Mouse (Mus musculus) ES-Bruce4 (cell line): ENCODE results near the gene Gfpt2. TPM values are rescaled to one million over a fixed set of nuclear protein-coding genes. Genes with fewer than 3 reads are reported as not detected.

ENCODE experiments used
- H3K27ac ChIP-seq: 2 replicates; pipeline ENCODE4 v1.5.1; 2012; ENCODE audit warnings: low read length, inconsistent platforms; ENCODE audit not compliant: insufficient read depth
- H3K27me3 ChIP-seq: 2 replicates; pipeline ENCODE4 v1.6.1; 2012; ENCODE audit warnings: mild to moderate bottlenecking, low read length, inconsistent platforms; ENCODE audit not compliant: control insufficient read depth, poor library complexity, insufficient read depth, severe bottlenecking
- H3K36me3 ChIP-seq: 2 replicates; pipeline ENCODE4 v1.6.1; 2012; ENCODE audit warnings: inconsistent platforms, mild to moderate bottlenecking, low read length, moderate library complexity; ENCODE audit not compliant: control insufficient read depth, poor library complexity, insufficient read depth, severe bottlenecking
- H3K4me1 ChIP-seq: one replicate; pipeline ENCODE4 v1.8.1; 2011; ENCODE audit warnings: low read length; ENCODE audit not compliant: control insufficient read depth, insufficient read depth
- H3K4me3 ChIP-seq: 2 replicates; pipeline ENCODE4 v1.5.1; 2011; ENCODE audit warnings: low read depth, mild to moderate bottlenecking, low read length
- H3K9ac ChIP-seq: 2 replicates; pipeline ENCODE4 v1.6.1; 2012; ENCODE audit warnings: low read depth, mild to moderate bottlenecking, inconsistent platforms; ENCODE audit not compliant: poor library complexity, severe bottlenecking
- H3K9me3 ChIP-seq: replicated peaks from 2 replicates; pipeline ENCODE4 v1.6.1; 2012; ENCODE audit warnings: mild to moderate bottlenecking, low read length, inconsistent platforms; ENCODE audit not compliant: control insufficient read depth, poor library complexity, insufficient read depth, severe bottlenecking
- CTCF ChIP-seq: IDR thresholded peaks from one replicate; pipeline ENCODE4 v1.8.1; 2011; ENCODE audit warnings: low read depth, low read length
- EP300 ChIP-seq: IDR thresholded peaks from 2 replicates; pipeline ENCODE4 v1.6.1; 2011; ENCODE audit warnings: low read depth, low read length; ENCODE audit not compliant: insufficient read depth
- POLR2A ChIP-seq: IDR thresholded peaks from one replicate; pipeline ENCODE4 v1.8.1; 2011; ENCODE audit warnings: low read length; ENCODE audit not compliant: insufficient read depth
- polyA plus RNA-seq: library from polyadenylated mRNA; stranded (reverse); fragments of >200 nt; gene quantifications from 2 replicates; pipeline ENCODE4 v1.2.4, GENCODE M21; 2011; ENCODE audit warnings: low read depth; ENCODE audit not compliant: missing spikeins, insufficient read depth, insufficient read length

Gene Gfpt2
- polyA plus RNA-seq, 1 experiment, result 49.1 TPM

DNA sequence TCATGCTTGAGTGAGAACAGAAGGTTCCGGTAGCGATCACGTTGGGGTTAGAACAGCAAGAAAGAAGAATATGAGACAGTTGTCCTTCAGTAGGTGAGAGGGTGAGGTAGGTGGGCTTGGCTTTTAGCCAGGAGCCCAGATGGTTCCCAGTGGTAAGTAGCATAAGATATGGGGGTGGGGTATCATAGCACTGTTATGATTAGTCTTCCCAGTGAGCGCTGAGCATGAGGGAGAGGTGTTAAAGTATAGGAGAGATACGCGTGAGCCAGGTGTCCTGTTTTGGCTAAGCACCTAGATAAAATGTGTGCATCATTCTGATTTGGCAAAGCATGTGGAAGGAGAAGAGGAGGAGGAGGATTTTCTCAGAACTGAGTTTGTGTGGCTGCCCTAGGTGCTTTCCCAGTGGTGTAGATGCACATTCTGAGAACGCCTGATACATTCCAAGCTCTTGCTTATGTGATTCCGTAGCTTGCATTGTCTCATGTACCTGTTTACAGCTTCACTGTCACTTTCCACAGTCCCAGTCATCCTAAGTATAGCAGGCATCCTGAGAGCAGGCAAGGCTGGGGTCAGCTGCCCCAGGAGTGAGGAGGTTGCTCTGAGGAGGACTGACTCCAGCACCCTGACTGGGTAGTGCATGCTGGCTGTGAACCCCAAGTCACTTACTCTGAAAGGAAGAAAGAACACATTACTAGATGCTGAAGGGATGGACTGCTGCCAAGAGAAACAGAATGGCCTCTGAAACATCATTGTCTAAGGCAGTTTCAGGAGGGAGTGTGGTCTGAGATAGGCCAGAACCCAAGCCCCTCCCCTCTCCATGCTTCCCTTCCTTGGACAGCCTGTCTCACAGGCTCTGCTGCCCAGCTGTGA lies 83.2 kb downstream of the Gfpt2 start:
- H3K27ac ChIP-seq, result no peak overlapping the region
- H3K9ac ChIP-seq, result no peak overlapping the region
- TF ChIP-seq CTCF (no peak), EP300 (no peak), POLR2A (no peak)
- H3K9me3 ChIP-seq, result no peaks in the 10 kb centered on the region
- peaks cover 11% of the 10 kb centered on the region for H3K36me3 ChIP-seq
- H3K4me3 ChIP-seq, result no peak overlapping the region
- H3K4me1 ChIP-seq, result no peaks in the 10 kb centered on the region
- no peaks in the 10 kb centered on the region for H3K27me3 ChIP-seq

DNA sequence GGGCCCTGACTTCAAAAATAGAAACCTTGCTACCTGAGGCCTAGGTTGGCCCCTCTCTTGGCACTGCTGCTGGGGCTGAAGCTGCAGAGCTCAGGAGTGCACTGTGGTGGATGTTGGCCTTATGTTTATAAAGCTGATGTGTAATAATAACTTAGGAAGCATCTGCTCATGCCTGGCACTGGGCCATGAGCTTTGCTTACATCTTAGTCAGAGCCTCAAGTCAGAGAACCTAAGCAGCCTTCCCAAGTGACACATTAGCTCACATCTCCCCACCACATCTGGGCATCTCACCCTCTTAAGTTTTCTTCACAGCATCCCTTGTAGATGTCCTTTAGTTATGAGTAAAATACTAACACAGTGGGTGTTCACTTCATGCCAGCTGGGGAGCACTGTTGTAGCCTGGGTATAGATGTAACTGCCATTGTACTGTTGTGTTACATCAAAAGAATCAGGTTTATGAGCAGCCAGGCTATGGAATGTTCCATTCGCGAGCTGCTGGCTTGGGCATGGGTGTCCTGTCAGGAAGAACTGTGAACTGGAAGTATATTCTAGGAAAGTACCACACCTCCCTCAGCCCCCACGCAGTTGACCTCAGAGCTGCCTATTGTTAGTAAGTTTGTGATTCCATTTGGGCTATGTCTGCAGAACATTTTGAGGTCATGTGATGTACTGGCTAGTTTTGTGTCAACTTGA lies 86.1 kb downstream of the Gfpt2 start:
- Histone ChIP-seq H3K4me3 (no peak overlapping the region), H3K9ac (no peak overlapping the region), H3K27me3 (no peaks in the 10 kb centered on the region), H3K36me3 (peaks cover 8% of the 10 kb centered on the region), H3K4me1 (no peaks in the 10 kb centered on the region), H3K27ac (no peak overlapping the region), H3K9me3 (no peaks in the 10 kb centered on the region)
- TF ChIP-seq CTCF, result no peak

DNA sequence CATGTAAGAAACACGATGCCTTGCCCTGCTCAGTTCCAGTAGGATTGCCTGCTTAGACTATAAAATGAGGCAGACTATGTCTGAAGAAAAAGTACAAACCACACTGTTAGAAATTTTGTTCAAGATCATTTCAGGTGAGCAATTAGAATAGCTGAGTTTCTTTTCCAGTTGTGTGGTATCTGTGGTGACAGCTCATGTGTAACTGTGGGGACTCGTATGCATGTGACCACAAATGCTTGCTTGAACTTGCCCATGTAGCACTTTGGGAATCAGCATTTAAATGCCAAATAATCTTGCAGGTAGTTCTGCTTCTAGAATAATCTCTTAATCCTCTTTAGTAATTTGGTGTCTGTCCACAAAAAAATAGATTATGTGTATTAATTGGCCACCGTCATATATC lies 89.4 kb downstream of the Gfpt2 start:
- H3K9me3 ChIP-seq, result no peaks in the 10 kb centered on the region
- no peaks in the 10 kb centered on the region for H3K27me3 ChIP-seq
- no peaks in the 10 kb centered on the region for H3K4me1 ChIP-seq
- H3K36me3 ChIP-seq, result peaks cover 8% of the 10 kb centered on the region
- TF ChIP-seq POLR2A (no peak), EP300 (no peak), CTCF (no peak)
- H3K4me3 ChIP-seq, result no peak overlapping the region
- H3K27ac ChIP-seq, result no peak overlapping the region
- H3K9ac ChIP-seq, result no peak overlapping the region

Other genes starting within 250 kb of the Gfpt2 start
- gene Olfr1380, start 237.3 kb upstream of the Gfpt2 start, polyA plus RNA-seq, result not detected in 2 replicates
- gene Flt4, start 184.9 kb upstream of the Gfpt2 start, polyA plus RNA-seq, result 2.8 and 3.0 TPM in 2 replicates
- gene Scgb3a1, start 130.6 kb upstream of the Gfpt2 start, polyA plus RNA-seq, result not detected in 2 replicates
- gene Cnot6, start 81.5 kb upstream of the Gfpt2 start, polyA plus RNA-seq, result 60.3 and 64.3 TPM in 2 replicates
- gene Mapk9, start 52.6 kb downstream of the Gfpt2 start, polyA plus RNA-seq, result 47.5 and 50.7 TPM in 2 replicates
- not detected in 2 replicates for gene Rasgef1c, start 107.7 kb downstream of the Gfpt2 start, polyA plus RNA-seq
- 21.8 and 22.1 TPM in 2 replicates for gene Rnf130, start 231.2 kb downstream of the Gfpt2 start, polyA plus RNA-seq